Mouse (Mus musculus) testis, adult 2 months (tissue): ENCODE results near the gene Acads. TPM values are rescaled to one million over a fixed set of nuclear protein-coding genes. Genes with fewer than 3 reads are reported as not detected.

ENCODE experiments used
- H3K27ac ChIP-seq: fragments of 200-500 bp; 2 replicates; pipeline ENCODE4 v1.5.1; 2012; ENCODE audit warnings: low read depth, low read length; ENCODE audit not compliant: control insufficient read depth, insufficient read depth
- H3K27me3 ChIP-seq: fragments of 200-500 bp; 2 replicates; pipeline ENCODE4 v1.6.1; 2012; ENCODE audit warnings: mild to moderate bottlenecking, low read length, moderate library complexity; ENCODE audit not compliant: control insufficient read depth, insufficient read depth
- H3K36me3 ChIP-seq: fragments of 200-500 bp; 2 replicates; pipeline ENCODE4 v1.6.1; 2012; ENCODE audit warnings: mild to moderate bottlenecking, low read length; ENCODE audit not compliant: control insufficient read depth, insufficient read depth
- H3K4me1 ChIP-seq: fragments of 200-500 bp; 2 replicates; pipeline ENCODE4 v1.6.1; 2012; ENCODE audit warnings: low read length; ENCODE audit not compliant: control insufficient read depth, insufficient read depth
- H3K4me3 ChIP-seq: fragments of 200-500 bp; 2 replicates; pipeline ENCODE4 v1.5.1; 2012; ENCODE audit warnings: low read depth, mild to moderate bottlenecking, low read length, moderate library complexity, mixed read lengths; ENCODE audit not compliant: control insufficient read depth
- CTCF ChIP-seq: fragments of 200-500 bp; IDR thresholded peaks from 2 replicates; pipeline ENCODE4 v1.5.1; 2012; ENCODE audit warnings: low read depth, mild to moderate bottlenecking, inconsistent platforms, low read length, moderate library complexity; ENCODE audit not compliant: control insufficient read depth, insufficient read depth, insufficient replicate concordance
- POLR2A ChIP-seq: fragments of 200-500 bp; IDR thresholded peaks from 2 replicates; pipeline ENCODE4 v1.6.1; 2012; ENCODE audit warnings: low read depth, mild to moderate bottlenecking, inconsistent platforms, low read length, moderate library complexity; ENCODE audit not compliant: control insufficient read depth
- polyA plus RNA-seq: library from polyadenylated mRNA; depleted of rRNA; stranded (reverse); fragments of >200 nt; gene quantifications from 2 replicates; pipeline ENCODE4 v1.2.3, GENCODE M21; 2012

Acads gene
- polyA plus RNA-seq, 1 experiment = 12.1 TPM

DNA sequence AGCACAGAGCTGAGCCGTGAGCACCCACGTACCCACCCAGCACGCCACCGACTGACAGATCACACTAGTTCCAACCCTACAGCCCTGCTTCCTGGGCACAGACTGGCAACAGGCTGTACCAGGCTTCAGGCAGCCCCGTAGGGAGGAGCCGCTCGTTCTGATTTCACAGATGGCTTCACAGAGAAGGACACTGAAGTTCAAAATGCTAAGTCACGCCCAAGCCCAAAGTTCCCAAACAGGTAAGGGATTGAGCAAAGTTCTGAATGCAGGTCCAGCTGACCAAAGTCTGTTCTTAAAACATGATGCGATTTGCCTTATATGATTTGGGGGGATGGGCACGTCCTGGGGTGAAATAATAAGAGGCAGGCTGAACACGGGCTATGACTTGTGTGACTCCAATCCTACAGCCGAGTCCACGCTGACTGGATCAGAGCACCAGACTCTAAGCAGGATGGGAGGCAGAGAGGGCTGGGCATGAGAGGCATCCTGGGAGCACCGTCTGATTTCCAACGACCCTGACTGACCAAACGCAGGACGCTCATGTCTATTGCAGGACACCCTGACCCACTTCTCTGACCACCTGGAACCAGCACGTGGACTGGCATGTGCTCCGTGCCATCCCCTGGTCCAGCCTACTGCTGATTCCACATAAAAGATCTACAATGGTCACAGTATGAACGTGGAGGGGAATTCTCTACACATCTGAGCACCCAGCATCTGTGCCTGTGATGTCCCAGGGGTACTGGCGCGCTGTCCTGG lies 8.5 kb upstream of the Acads start:
- TF ChIP-seq POLR2A = no peak
- no peak for TF ChIP-seq CTCF
- H3K27ac ChIP-seq = no peak overlapping the region
- H3K4me3 ChIP-seq = no peak overlapping the region
- peaks cover 2% of the 10 kb centered on the region; the same call in 1 of the 2 replicates for H3K36me3 ChIP-seq
- no peaks in the 10 kb centered on the region for H3K4me1 ChIP-seq
- no peaks in the 10 kb centered on the region for H3K27me3 ChIP-seq

DNA sequence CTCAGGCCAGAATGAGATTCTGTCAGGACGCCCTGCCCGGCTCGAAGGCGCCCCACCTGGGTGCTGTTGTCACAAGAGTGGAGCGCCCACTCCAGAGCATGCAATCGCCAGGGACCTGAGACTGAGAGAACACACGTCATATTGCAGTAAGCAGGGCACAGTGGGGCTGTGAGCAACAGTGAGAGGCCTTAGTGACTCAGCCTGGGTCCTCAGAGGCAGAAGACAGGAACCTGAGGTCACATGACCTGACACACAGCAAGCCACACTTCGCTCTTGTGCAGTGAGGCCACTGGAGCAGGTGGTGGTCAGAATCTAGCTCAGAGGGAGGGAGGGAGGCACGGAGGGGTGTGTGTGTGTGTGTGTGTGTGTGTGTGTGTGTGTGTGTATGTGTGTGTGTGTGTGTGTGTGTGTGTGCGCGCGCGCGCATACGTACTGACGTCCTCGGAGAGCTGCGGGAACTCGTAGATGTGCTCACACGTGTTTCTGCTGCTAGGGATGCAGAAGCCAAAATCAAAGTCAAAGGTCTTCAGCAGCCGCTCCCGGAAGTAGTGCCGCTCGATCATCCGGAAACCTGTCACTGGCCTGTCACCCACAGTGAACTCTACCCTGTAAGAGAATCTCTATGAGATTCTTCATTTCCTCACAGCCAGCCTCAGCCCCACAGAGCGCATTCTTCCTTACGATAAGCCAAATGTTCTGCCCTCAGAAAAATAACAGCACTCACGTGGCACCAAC lies 7.6 kb upstream of the Acads start:
- Histone ChIP-seq H3K27me3 (no peaks in the 10 kb centered on the region), H3K36me3 (peaks cover 2% of the 10 kb centered on the region; the same call in 1 of the 2 replicates), H3K4me1 (no peaks in the 10 kb centered on the region), H3K27ac (peak overlapping the region; percentile 24; the same call in 1 of the 2 replicates), H3K4me3 (no peak overlapping the region)
- TF ChIP-seq CTCF = no peak

DNA sequence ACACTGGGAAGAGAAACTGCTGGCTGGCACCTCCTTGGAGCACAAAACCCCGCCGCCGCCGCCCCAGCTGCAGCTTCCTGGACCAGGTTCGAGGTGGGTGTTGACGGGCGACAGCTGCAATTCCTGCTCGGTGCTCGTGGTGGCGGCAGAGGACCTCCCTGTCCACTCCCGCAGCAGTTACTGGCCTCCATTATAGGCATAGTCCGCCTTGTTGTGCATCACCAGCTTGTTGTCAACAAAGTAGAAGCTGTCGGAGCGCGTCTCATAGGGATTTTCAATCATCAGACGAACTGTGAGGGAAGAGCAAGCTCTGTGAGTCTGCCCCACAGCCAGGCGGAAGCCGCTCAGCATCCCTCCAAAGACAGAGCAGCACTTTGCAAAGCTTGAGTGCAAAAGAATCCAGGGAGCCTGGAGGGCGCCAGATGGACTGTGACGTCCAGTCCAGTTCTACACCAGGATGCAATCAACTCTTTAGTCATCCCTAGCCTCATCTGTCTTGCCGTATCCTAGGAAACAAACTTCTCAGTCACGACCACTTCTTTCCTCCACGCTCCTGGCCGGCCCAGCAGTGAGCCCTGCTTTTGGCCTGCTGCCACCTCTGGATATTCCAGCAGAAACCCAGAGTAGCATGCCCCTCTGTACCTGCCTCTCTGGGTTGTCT lies 6.2 kb upstream of the Acads start:
- H3K36me3 ChIP-seq = peaks cover 2% of the 10 kb centered on the region; the same call in 1 of the 2 replicates
- no peaks in the 10 kb centered on the region for H3K27me3 ChIP-seq
- TF ChIP-seq CTCF = peak; percentile 81; the same call in 1 of the 2 replicates
- TF ChIP-seq POLR2A = peak; percentile 22; the same call in 1 of the 2 replicates
- no peak overlapping the region for H3K4me3 ChIP-seq
- H3K27ac ChIP-seq = no peak overlapping the region
- no peaks in the 10 kb centered on the region for H3K4me1 ChIP-seq

DNA sequence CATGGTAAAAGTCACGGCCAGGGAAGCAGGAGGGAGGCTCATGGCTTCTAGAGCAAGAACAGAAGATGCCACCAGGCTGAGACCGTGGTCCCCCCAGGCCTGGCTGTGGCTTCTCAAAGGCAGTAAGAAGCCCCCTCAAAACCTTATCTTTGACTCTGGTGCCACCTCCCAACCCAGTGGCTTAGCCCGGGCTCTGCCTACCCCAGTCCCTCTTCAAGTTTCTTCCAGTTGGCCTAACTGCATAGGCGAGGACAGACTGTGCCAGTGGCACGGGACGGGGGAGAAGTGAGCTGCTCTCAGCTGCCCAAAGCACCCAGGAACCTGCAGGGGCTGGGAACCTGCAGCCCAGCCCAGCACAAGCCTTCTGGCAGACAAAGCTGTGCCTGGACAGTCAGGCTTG lies 5.5 kb upstream of the Acads start:
- Histone ChIP-seq H3K4me1 (no peaks in the 10 kb centered on the region; the same call in 1 of the 2 replicates), H3K4me3 (no peak overlapping the region), H3K36me3 (peaks cover 2% of the 10 kb centered on the region; the same call in 1 of the 2 replicates), H3K27ac (no peak overlapping the region), H3K27me3 (no peaks in the 10 kb centered on the region)
- no peak for TF ChIP-seq CTCF

DNA sequence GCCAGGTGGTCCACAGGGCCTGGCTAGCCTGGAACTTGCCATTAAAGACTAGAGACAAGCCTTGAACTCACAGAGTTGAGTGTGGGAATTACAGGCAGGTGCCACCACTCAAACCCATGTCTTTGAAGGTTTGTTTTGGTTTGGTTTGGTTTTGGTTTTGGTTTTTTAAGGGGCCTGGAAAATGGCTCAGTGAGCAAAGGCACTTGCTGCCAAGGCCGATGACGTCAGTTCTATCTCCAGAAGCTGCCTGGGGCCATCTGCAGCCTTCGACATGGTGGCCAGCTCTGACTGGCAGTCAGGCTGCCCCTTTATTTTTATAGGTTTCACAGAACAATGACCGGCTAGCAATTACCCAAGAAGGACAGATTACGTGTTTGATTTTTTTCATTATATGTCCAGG lies 1.8 kb upstream of the Acads start:
- no peak overlapping the region for H3K27ac ChIP-seq
- no peak for TF ChIP-seq POLR2A
- no peak for TF ChIP-seq CTCF
- H3K27me3 ChIP-seq = no peaks in the 10 kb centered on the region
- H3K4me3 ChIP-seq = no peak overlapping the region
- H3K36me3 ChIP-seq = no peaks in the 10 kb centered on the region
- peaks cover 8% of the 10 kb centered on the region for H3K4me1 ChIP-seq

DNA sequence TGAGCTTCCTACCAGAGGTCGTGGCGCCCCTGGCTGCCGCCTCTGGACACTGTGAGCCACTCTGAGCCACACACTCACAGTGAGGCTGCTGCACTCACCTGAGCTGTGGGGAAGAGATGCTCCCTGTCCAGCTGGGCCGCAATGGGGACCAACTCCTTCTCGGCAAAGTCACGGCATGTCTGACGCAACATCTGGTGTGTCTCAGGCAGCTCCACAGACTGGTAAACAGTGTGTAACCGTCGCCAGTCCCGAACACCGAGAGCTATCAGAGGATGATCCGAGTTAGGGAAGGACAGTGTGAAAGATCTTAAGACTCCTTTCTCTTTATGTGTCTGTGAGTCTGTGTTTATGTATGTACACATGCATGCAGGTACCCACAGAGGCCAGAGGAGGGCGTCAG lies 1.7 kb downstream of the Acads start:
- Histone ChIP-seq H3K4me3 (no peak overlapping the region), H3K36me3 (no peaks in the 10 kb centered on the region), H3K4me1 (peaks cover 8% of the 10 kb centered on the region), H3K27me3 (no peaks in the 10 kb centered on the region), H3K27ac (no peak overlapping the region)
- TF ChIP-seq CTCF = no peak
- TF ChIP-seq POLR2A = no peak

DNA sequence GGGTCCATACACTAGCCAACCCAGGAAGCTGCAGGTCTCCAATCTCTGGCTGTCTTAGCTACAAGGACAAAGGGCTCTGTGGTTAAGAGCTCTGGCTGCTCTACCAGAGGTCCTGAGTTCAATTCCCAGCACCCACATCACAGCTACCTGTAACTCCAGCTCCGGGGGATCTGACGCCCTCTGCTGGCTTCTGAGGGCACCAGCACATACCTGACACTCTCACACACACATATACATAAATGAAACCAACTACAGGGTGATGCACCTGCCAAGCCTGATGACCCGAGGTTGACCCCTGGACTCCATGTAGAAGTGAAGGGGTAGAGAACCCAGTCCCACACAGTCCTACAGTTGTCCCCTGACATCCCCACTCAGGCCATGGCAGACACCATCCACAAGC lies 2.7 kb downstream of the Acads start:
- peaks cover 8% of the 10 kb centered on the region for H3K4me1 ChIP-seq
- H3K27me3 ChIP-seq = no peaks in the 10 kb centered on the region
- H3K27ac ChIP-seq = no peak overlapping the region
- TF ChIP-seq POLR2A = no peak
- TF ChIP-seq CTCF = no peak
- no peaks in the 10 kb centered on the region for H3K36me3 ChIP-seq
- no peak overlapping the region for H3K4me3 ChIP-seq
